Mouse (Mus musculus) erythroid progenitor cell, adult 5-6 weeks (primary cell): ENCODE results near the gene Ilvbl. TPM values are rescaled to one million over a fixed set of nuclear protein-coding genes. Genes with fewer than 3 reads are reported as not detected.
"Not testable (repeated sequence)": the region's sequence is repeated elsewhere in the genome, so short reads cannot be mapped to it uniquely, and the experiment has no call there.

Source experiments
- ATAC-seq: replicated peaks from 2 replicates; pipeline ENCODE4 v1.8.0; 2016; ENCODE audit warnings: moderate number of reproducible peaks, mild to moderate bottlenecking, moderate TSS enrichment, inconsistent platforms; ENCODE audit not compliant: poor library complexity, low FRiP score, severe bottlenecking
- total RNA-seq, 2 experiments: library from RNA; stranded (forward) in 1 of 2; stranded (reverse) in 1 of 2; fragments of 150-400 nt in 1 of 2; fragments of 186-747, 209-891 nt in 1 of 2; gene quantifications; 2 replicates each; pipeline versions ENCODE4 v1.2.3 to v1.2.4; 2015 to 2017; ENCODE audit warnings: low replicate concordance in 2 of 2

The Ilvbl gene
- total RNA-seq (2015; ENCODE audit: low replicate concordance), result 7.2 and 17.2 TPM in 2 replicates
- total RNA-seq (2017; ENCODE audit: low replicate concordance), result 1.9 and 2.3 TPM in 2 replicates

DNA sequence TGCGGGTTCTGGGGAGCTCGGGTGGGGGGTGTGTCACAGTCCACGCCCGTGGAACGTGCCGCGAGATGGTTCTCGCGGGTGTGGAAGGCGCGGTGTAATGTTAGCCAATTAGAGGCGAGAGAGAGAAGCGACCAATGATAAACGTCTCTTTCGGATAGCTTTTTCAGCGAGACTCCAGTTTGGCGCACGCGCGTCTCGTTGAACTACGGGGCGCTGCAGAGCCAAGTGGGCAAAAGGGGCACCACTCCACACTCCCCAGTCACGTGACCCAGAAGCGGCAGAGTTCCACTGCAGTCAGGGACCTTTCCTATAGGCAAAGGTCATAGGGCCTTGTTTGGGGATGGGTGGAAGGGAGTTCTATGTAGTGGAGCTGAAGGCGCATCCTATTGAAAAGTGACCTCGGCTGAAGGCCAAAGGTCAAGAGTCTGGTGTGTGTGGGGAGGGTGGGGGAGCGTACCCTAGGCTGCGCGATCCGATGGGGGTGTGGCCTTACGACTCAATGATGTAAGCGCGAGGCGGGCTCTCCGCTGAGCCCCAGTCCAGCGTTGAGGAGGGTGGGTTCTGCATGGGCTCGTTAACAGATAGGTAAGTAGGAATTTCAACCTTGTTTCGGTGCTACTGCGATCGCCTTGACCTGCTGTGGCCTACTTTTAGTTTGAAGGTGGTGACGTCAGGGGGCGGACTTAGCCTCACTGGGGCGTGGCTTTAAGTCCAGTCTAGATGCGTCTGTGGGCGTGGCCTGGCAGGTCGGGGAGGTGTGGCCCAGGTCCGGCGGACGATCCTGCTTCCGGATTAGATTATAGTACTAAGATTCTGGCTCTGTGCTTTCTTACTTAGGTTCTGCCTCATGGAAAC, at the start of gene Ilvbl:
TSS of gene Ilvbl (plus strand) at position 97 of the 855 bp plus-strand sequence.
- ATAC-seq, result peak; percentile 91

GRCm38 (mm10) chr10:78525071-78525470, 49.1 kb upstream of the Ilvbl start:
- ATAC-seq, result not testable (repeated sequence)

DNA sequence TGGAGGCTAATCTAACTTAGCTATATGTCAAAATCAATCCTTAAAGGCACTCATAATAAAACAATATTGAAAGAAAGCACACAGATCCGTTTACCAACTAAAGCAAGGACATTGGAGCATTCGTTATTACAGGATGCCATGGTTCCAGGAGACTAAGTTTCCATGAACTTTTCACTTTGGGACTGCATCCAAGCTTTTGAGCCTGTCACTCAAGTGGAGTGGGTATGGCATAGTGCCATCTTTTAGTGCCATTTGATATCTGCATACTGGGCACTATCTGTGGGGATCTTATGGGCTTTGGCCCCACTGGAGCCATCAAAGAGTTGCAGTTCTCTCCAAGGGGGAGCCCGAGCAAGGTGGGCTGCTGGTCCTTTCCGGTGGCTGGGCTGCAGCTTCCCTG, 48.6 kb upstream of the Ilvbl start:
- ATAC-seq, result no peak

DNA sequence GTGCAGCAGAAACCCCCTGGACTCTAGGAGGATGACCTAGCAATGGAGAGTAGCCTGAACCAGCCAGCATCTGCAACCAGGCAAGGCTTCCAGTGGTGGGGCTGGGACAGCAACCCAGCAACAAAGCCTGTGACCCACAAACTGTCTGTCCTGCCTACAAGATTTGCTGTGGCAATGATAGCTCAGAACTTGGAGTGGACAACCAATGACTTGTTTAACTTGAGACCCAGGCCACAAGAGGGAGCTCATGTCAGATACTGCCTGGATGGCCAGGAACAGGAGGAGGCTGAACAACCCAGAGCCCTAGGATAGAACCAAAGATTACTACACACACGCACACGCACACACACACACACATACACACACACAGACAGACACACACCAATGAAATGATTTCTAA, 33.2 kb upstream of the Ilvbl start:
- ATAC-seq, result no peak

- no peak for ATAC-seq
Observed at GRCm38 (mm10) chr10:78565070-78565469, 9.1 kb upstream of the Ilvbl start.

DNA sequence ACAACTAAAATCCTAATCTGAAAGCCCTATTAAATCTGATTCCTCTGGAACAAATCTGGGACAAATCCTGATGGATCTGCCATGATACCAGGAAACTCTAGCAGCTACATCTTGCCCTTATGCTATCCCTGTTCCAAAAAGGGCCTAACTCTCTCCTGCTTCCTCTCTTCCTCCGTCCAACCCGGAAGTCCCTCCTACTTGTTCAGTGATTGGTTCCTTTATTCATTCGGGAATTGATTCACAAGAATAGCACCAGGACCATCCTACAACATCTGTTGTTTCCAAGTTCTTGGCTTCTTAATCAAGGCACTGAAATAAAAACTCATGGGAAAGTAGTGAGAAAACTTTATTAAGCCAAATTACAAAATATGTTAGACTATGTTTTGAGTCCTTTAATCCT, 5.0 kb upstream of the Ilvbl start:
- ATAC-seq, result no peak

- ATAC-seq, result no peak
Observed at GRCm38 (mm10) chr10:78569686-78570085, 4.5 kb upstream of the Ilvbl start.

GRCm38 (mm10) chr10:78570416-78570815, 3.7 kb upstream of the Ilvbl start:
- ATAC-seq, result no peak

DNA sequence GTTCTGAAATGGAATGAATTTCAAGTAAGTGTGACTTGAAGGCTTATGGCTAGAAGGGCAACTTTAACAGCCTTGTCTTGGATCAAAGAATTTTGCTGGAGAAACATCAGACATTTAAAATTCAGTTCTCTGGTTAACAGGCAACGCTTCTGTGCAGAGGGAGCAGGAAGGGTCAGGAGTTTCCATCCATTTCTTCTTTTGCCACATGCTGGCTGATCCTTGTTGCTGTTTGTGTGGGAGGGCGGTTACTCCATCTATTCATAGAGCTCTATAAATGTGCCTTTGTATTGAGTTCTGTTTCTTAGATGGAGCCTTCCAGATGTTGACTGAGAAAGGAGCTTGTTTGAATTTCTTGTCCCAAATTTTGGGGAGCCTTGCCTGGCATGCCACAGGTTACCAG, 3.2 kb upstream of the Ilvbl start:
- no peak for ATAC-seq

GRCm38 (mm10) chr10:78573226-78573625, 920 bp upstream of the Ilvbl start:
- ATAC-seq, result no peak

- ATAC-seq, result 0 out of 2 replicates have a peak, but pooled peaks have one; percentile 2
Observed at GRCm38 (mm10) chr10:78575105-78575632, 1.0 kb downstream of the Ilvbl start.

DNA sequence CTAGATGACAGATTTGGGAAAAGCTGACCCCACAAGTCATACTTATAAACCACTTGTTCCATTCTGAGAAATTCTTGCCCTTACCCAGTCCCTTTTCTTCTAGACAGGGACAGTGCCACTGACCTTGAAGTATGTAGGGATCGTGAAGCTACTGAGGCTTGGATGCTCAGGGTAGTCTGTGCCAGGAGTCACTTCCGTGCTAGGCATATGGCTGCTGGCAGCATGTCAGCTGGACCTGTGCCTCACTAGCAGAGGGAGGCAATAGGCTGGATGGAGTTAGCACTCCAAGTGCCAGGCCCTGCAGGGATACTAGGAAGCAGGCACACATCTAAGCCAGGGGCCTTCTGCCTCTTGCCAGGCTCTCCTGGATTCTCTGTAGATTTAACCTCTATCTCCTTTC, 1.5 kb downstream of the Ilvbl start:
- no peak for ATAC-seq

DNA sequence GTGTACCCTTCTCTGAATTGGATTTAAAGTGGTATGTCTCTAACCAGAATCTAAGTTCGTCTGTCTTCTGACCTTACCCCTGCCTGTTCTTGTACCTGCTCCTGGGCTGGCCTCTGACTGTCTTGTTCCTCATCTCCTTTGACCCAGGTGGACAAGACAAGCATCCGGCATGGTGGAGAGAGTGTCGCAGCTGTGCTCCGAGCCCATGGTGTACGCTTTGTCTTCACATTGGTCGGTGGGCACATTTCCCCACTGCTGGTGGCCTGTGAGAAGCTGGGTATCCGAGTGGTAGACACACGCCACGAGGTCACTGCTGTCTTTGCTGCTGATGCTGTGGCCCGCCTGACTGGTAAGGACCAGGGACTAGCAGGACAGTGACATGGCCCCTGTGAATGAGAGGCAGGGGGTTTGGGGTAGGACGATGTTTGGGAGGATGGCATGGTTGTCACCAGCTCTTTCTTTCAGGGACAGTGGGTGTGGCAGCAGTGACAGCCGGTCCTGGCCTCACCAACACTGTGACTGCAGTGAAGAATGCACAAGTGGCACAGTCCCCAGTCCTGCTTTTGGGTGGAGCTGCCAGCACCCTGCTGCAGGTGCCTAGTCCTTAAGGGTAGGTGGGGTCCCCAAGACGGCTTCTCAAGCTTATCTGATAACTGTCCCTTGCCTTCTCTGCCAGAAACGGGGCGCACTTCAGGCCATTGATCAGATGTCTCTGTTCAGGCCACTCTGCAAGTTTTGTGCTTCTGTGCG, 2.5 kb downstream of the Ilvbl start:
- no peak for ATAC-seq

DNA sequence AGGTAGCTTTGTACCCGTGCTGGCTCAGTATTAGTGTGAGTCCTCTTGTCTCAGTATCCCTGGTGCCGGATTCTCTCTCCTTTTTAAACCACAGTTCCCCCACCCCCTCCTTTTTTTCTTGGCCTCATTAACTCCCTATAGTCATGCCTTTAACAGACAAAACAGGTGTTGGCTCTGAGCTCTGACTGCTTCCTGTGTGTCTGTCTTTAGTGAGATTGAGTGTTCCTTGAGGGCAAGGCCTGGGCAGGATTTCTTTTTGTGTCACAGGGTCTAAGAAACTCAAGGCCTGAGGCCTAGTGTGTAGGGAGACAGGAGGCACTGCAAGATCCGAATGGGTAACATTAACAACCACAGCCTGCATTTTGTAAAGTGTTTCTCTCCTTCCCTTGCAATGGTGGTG, 4.1 kb downstream of the Ilvbl start:
- no peak for ATAC-seq

GRCm38 (mm10) chr10:78581121-78581520, 7.0 kb downstream of the Ilvbl start:
- ATAC-seq, result no peak

DNA sequence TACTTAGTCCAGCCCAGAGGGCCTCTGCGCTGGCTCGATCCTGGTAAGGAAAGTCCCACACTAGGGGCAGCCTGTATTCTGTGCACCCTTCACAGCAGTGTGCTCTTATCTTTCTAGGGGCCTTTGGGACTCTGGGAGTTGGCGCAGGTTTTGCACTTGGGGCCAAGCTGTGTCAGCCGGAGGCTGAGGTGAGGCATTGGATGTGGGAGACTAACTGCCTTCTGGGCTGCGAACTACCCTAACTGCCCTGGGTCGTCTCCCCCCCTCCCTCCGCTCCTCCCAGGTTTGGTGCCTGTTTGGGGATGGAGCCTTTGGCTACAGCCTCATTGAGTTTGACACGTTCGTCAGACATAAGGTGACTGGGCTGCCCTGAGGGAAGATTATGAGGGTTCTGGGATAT, 9.2 kb downstream of the Ilvbl start:
- ATAC-seq, result no peak

GRCm38 (mm10) chr10:78583939-78584338, 9.8 kb downstream of the Ilvbl start:
- no peak for ATAC-seq

- ATAC-seq, result no peak
Observed at GRCm38 (mm10) chr10:78584996-78585395, 10.8 kb downstream of the Ilvbl start.

GRCm38 (mm10) chr10:78585606-78586005, 11.5 kb downstream of the Ilvbl start:
- ATAC-seq, result no peak

GRCm38 (mm10) chr10:78586026-78586425, 11.9 kb downstream of the Ilvbl start:
- no peak for ATAC-seq

GRCm38 (mm10) chr10:78589291-78589690, 15.1 kb downstream of the Ilvbl start:
- no peak for ATAC-seq
